Mouse (Mus musculus) thymus, postnatal 14 days (tissue): ENCODE results near the gene Ptpn14.
A peak's percentile ranks its signal among the peaks of the same experiment; 100 is the strongest.

Experiments used
- DNase-seq: peaks from one replicate; pipeline ENCODE4 v3.0.0; 2021

Ptpn14 gene

GRCm38 (mm10) chr1:189913093-189913760, 185.2 kb downstream of the Ptpn14 start:
- no peak for DNase-seq

GRCm38 (mm10) chr1:189916422-189917125, 188.5 kb downstream of the Ptpn14 start:
- DNase-seq, result peak; percentile 21

GRCm38 (mm10) chr1:189917126-189917500, 189.0 kb downstream of the Ptpn14 start:
- DNase-seq, result no peak

GRCm38 (mm10) chr1:189919756-189920155, 191.7 kb downstream of the Ptpn14 start:
- no peak for DNase-seq

GRCm38 (mm10) chr1:189920701-189921567, 192.9 kb downstream of the Ptpn14 start:
- no peak for DNase-seq

GRCm38 (mm10) chr1:189921568-189921817, 193.4 kb downstream of the Ptpn14 start:
- no peak for DNase-seq

GRCm38 (mm10) chr1:189921818-189922592, 193.9 kb downstream of the Ptpn14 start, which contains the start of gene Smyd2:
Gene Smyd2 (minus strand): TSS chr1:189922363.
- DNase-seq, result peak; percentile 60

GRCm38 (mm10) chr1:189922721-189923120, 194.7 kb downstream of the Ptpn14 start:
- no peak for DNase-seq

- no peak for DNase-seq
These were observed 195.1 kb downstream of the Ptpn14 start for GRCm38 (mm10) chr1:189923157-189923556.

- no peak for DNase-seq
These were observed 196.0 kb downstream of the Ptpn14 start for GRCm38 (mm10) chr1:189923871-189924568.

- no peak for DNase-seq
These were observed 198.2 kb downstream of the Ptpn14 start for GRCm38 (mm10) chr1:189926279-189926678.
